Comparison of ENCODE assay signal across 8 mouse cellular contexts in the genomic region with DNA sequence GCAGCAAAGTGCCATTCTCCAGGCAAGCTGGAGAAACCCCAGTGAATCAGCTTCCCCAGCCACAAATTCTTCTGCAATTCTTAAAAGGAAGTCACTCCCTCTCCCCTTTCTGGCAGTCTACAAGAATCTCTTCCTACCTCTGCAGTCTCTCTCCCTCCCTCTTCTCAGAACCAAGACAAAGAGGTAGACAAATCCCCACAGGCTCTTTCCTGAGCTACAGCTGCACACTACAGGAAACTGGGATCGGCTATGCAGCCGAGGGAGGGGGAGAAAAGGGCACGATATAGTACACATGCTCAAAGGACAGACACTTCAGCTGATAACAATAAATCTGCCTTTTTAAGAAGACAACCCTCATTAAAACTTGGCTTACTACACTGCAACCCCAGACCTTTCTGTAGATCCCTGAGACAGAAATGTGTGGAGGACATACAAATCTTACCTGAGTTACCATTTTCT.
DNase-seq lines count a peak whose midpoint lies in the region; ATAC-seq and TF ChIP-seq lines count a peak whose summit lies in the region.

No protein-coding gene starts in this region.

- peak; percentile 54 for DNase-seq in cerebellum, adult 9-11 months
- no peak for DNase-seq in cerebellum, postnatal 25 days
- no peak for DNase-seq in Patski (ENCODE audit: low read depth, low spot score)
- peak; percentile 79 for DNase-seq in forebrain, embryonic 14.5 days (ENCODE audit: low spot score)
- peak; percentile 44 for DNase-seq in lung, postnatal 10 days
- no peak for DNase-seq in right cerebral cortex, postnatal 4 days
- no peak for DNase-seq in urinary bladder, postnatal 10 days (ENCODE audit: low spot score)

- peak overlapping the region; percentile 64 for H3K4me3 ChIP-seq in forebrain, embryonic 14.5 days (ENCODE audit: low read depth, low read length)
- H3K4me3 ChIP-seq in intestine, embryonic 15.5 days (replicated peaks) = peak overlapping the region; percentile 52

- WGBS in forebrain, embryonic 14.5 days = 0% methylated on average over 3 of the region's 3 CpGs
- WGBS in intestine, embryonic 15.5 days = 1% methylated on average over 3 of the region's 3 CpGs

- H3K9me3 ChIP-seq in forebrain, embryonic 14.5 days (replicated peaks; ENCODE audit: control insufficient read depth, low read length) = no peaks in the 10 kb centered on the region
- no peaks in the 10 kb centered on the region for H3K9me3 ChIP-seq in intestine, embryonic 15.5 days

- POLR2A ChIA-PET in Patski (lab: Charles Lee) = interaction anchor here (0.6 kb wide), 1 partner anchor 175 kb away, joined by 3 read pairs; no protein-coding TSS in a partner anchor

- H3K4me1 ChIP-seq in forebrain, embryonic 14.5 days (ENCODE audit: control insufficient read depth, insufficient read depth, low read length) = peaks cover 32% of the 10 kb centered on the region
- H3K4me1 ChIP-seq in intestine, embryonic 15.5 days (replicated peaks) = peaks cover 42% of the 10 kb centered on the region

- H3K36me3 ChIP-seq in forebrain, embryonic 14.5 days (ENCODE audit: control insufficient read depth, insufficient read depth, low read length) = no peaks in the 10 kb centered on the region
- H3K36me3 ChIP-seq in intestine, embryonic 15.5 days = no peaks in the 10 kb centered on the region

- peak; percentile 22 for ATAC-seq in Patski
- peak; percentile 77 for ATAC-seq in forebrain, embryonic 14.5 days
- peak; percentile 78 for ATAC-seq in intestine, embryonic 15.5 days

- CTCF ChIA-PET in Patski (lab: Charles Lee) = interaction anchor here (0.9 to 1.7 kb wide), 7 partner anchors 13 to 183 kb away, joined by 3 to 4 read pairs (median 3); no protein-coding TSS in a partner anchor

- H3K27me3 ChIP-seq in Patski = no peaks in the 10 kb centered on the region
- H3K27me3 ChIP-seq in forebrain, embryonic 14.5 days (replicated peaks; ENCODE audit: control insufficient read depth, insufficient read depth, low read length) = no peaks in the 10 kb centered on the region
- H3K27me3 ChIP-seq in intestine, embryonic 15.5 days (replicated peaks) = no peaks in the 10 kb centered on the region

- peak overlapping the region; percentile 85 for H3K4me2 ChIP-seq in forebrain, embryonic 14.5 days (ENCODE audit: low read length)
- H3K4me2 ChIP-seq in intestine, embryonic 15.5 days (replicated peaks) = peak overlapping the region; percentile 58

- TF ChIP-seq CTCF in Patski (IDR thresholded peaks at IDR 0.05) = peak; percentile 7

- in situ Hi-C loops in Patski (cut with MboI; ENCODE audit: low pct_unique_long_range_greater_than_20kb) = loop anchor here (5.0 kb wide), 1 partner anchor 116 kb away; no protein-coding TSS in a partner anchor

- H3K27ac ChIP-seq in forebrain, embryonic 14.5 days (ENCODE audit: low read depth, low read length) = peak overlapping the region; percentile 95
- H3K27ac ChIP-seq in intestine, embryonic 15.5 days = peak overlapping the region; percentile 93

- H3K9ac ChIP-seq in forebrain, embryonic 14.5 days (ENCODE audit: low read length) = peak overlapping the region; percentile 87
- peak overlapping the region; percentile 59 for H3K9ac ChIP-seq in intestine, embryonic 15.5 days

Comparison
In these comparisons a context has a peak if more than half of its experiments do, and no peak if none do; other contexts are left out.
1. DNase-seq: peak in cerebellum, adult 9-11 months (single experiment), forebrain, embryonic 14.5 days (single experiment) and lung, postnatal 10 days (single experiment); none in cerebellum, postnatal 25 days (0 of 2), Patski (single experiment), right cerebral cortex, postnatal 4 days (single experiment) and urinary bladder, postnatal 10 days (single experiment).
2. ATAC-seq: peak in every context shown above with its lines; median percentile 78 in intestine, embryonic 15.5 days; 77 in forebrain, embryonic 14.5 days; 22 in Patski.